Mouse (Mus musculus): Measurements from ENCODE around the gene Nedd9. TPM values are rescaled to one million over a fixed set of nuclear protein-coding genes. Genes with fewer than 3 reads are reported as not detected.

Gene Nedd9
- total and polyA plus RNA-seq, 3 experiments, result 41.3 to 48.7 (median 42.5) TPM

DNA sequence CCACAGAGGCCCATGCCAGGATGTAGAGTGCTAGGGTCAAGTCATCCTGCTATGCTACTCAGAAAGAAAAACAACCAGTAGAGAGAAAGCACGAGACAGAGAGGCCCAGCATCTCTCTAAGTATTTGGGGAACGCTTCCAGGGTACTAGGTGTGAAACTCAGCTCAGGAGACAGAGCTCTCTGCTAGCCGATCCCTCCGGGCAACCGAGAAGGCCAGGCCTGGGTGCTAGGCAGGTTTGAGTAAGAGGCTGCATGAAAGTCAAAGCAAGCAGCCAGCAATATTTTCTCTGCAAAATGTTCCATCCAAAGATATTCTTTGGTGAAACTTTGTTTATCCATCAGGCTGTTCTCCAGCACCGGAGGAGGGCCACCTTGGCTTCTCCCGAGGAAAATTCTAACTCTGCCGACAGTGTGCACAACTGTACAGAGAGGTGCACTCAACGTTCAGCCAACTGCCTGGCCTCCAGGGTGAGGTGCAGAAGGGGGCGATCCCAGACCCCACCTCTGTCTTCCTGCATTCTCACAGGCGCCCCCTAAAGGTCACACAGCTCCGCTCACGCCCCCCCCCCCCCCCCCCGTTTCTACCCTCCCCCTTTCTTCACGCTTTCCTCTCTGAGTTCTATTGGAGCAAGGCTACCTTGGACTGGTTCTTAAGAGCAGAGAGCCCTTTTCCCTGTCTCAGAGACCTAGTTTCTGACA is 7.3 kb downstream of the Nedd9 start:
- no peak overlapping the region for H3K27ac ChIP-seq (ENCODE audit: insufficient read depth, low read depth)
- H3K9ac ChIP-seq (ENCODE audit: insufficient read depth, low read depth), result no peak overlapping the region
- TF ChIP-seq NRF1 (IDR thresholded peaks at IDR 0.05; ENCODE audit: low read depth, low read length), result no peak
- no peak for TF ChIP-seq GABPA (IDR thresholded peaks at IDR 0.05; ENCODE audit: insufficient replicate concordance, low read depth, low read length)
- TF ChIP-seq NELFE (IDR thresholded peaks at IDR 0.05; ENCODE audit: low read depth, low read length), result no peak
- no peak for TF ChIP-seq EP300 (IDR thresholded peaks at IDR 0.05; ENCODE audit: low read length)
- TF ChIP-seq MEF2A (IDR thresholded peaks at IDR 0.05; ENCODE audit: borderline replicate concordance, low read depth, low read length), result no peak
- no peak for TF ChIP-seq MYC (IDR thresholded peaks at IDR 0.05; ENCODE audit: low read depth, low read length)
- TF ChIP-seq TBP (conservative IDR thresholded peaks at IDR 0.05; ENCODE audit: low read depth, low read length), result no peak
- TF ChIP-seq ETS1 (conservative IDR thresholded peaks at IDR 0.05; ENCODE audit: low read depth, low read length), result no peak
- no peak for TF ChIP-seq TCF12 (IDR thresholded peaks at IDR 0.05; ENCODE audit: low read depth, low read length)
- no peak for TF ChIP-seq BHLHE40 (IDR thresholded peaks at IDR 0.05; ENCODE audit: low read depth, low read length)
- TF ChIP-seq KAT2A (IDR thresholded peaks at IDR 0.05; ENCODE audit: insufficient replicate concordance, low read length), result no peak
- TF ChIP-seq SMC3 (IDR thresholded peaks at IDR 0.05; ENCODE audit: low read depth, low read length), result no peak
- TF ChIP-seq PAX5 (IDR thresholded peaks at IDR 0.05; ENCODE audit: low read length), result no peak
- TF ChIP-seq SIN3A (IDR thresholded peaks at IDR 0.05; ENCODE audit: low read length), result no peak
- no peak for TF ChIP-seq MAFK (IDR thresholded peaks at IDR 0.05; ENCODE audit: insufficient replicate concordance, low read length)
- no peak for TF ChIP-seq CHD1 (IDR thresholded peaks at IDR 0.05; ENCODE audit: low read depth, low read length)
- no peak for TF ChIP-seq HCFC1 (IDR thresholded peaks at IDR 0.05; ENCODE audit: low read depth, low read length)
- TF ChIP-seq USF2 (conservative IDR thresholded peaks at IDR 0.05; ENCODE audit: low read depth, low read length), result no peak
- TF ChIP-seq MAX (IDR thresholded peaks at IDR 0.05; ENCODE audit: low read length), result no peak
- no peak for TF ChIP-seq POLR2A (IDR thresholded peaks at IDR 0.05; ENCODE audit: low read depth, low read length)
- peaks cover 32 to 91% of the 10 kb centered on the region in 2 experiments for H3K36me3 ChIP-seq (replicated peaks in 1 of 2; ENCODE audit: control insufficient read depth in 1 of 2, insufficient read depth in 1 of 2, low read length in 1 of 2)
- in situ Hi-C loops (cut with MboI; ENCODE audit: low pct_ligation_motif_present, low pct_unique_long_range_greater_than_20kb, low sequenced_read_pairs) (no loop called here), dilution Hi-C loops (cut with MboI; ENCODE audit: extremely low pct_ligation_motif_present, extremely low pct_unique_long_range_greater_than_20kb, low sequenced_read_pairs) (no loop called here)
- H3K4me3 ChIP-seq (replicated peaks in 1 of 3; ENCODE audit: low read depth in 2 of 3, low read length in 2 of 3, poor library complexity in 1 of 3), result no peak overlapping the region
- H3K27me3 ChIP-seq (replicated peaks), result no peaks in the 10 kb centered on the region
- no peaks in the 10 kb centered on the region for H3K9me3 ChIP-seq (replicated peaks; ENCODE audit: low read length)
- peaks cover 15 to 50% of the 10 kb centered on the region in 2 experiments for H3K4me1 ChIP-seq (ENCODE audit: control insufficient read depth in 1 of 2, insufficient read depth in 2 of 2)
- peaks cover 32% of the 10 kb centered on the region for H3K79me2 ChIP-seq (replicated peaks; ENCODE audit: control insufficient read depth, extremely low read depth, insufficient read depth, poor library complexity, severe bottlenecking)
- H3K4me2 ChIP-seq (ENCODE audit: insufficient read depth, low read depth, poor library complexity, severe bottlenecking), result no peak overlapping the region
- no peak for DNase-seq (ENCODE audit: extremely low read depth)

DNA sequence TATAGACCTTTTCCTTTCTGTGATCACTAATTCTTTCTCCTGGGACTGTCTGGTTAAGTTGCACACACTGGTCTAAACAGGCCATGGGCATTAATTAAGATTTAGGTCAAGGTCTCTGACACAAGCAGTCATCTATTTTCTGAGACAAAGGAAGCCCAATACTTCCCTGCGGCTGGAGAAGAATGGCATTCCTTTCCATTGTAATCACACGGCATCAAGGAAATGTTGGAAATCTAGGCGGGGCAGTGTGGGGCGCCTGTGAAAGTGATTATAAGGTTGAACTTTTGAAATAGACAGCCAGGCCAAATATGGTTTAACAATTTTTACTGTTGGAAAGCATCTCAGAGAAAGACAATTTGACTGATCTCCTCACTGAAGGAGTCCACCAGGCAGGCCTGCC is 10.9 kb downstream of the Nedd9 start:
- DNase-seq (ENCODE audit: extremely low read depth), result no peak
- Histone ChIP-seq H3K4me2 (ENCODE audit: insufficient read depth, low read depth, poor library complexity, severe bottlenecking) (no peak overlapping the region), H3K4me1 (ENCODE audit: control insufficient read depth in 1 of 2, insufficient read depth in 2 of 2) (peaks cover 0 to 17% of the 10 kb centered on the region in 2 experiments; a peak in 1 of 4 replicates), H3K27me3 (replicated peaks) (no peaks in the 10 kb centered on the region), H3K27ac (ENCODE audit: insufficient read depth, low read depth) (no peak overlapping the region), H3K36me3 (replicated peaks in 1 of 2; ENCODE audit: control insufficient read depth in 1 of 2, insufficient read depth in 1 of 2, low read length in 1 of 2) (peaks cover 33 to 91% of the 10 kb centered on the region in 2 experiments), H3K79me2 (replicated peaks; ENCODE audit: control insufficient read depth, extremely low read depth, insufficient read depth, poor library complexity, severe bottlenecking) (peaks cover 10% of the 10 kb centered on the region), H3K9ac (ENCODE audit: insufficient read depth, low read depth) (no peak overlapping the region), H3K9me3 (replicated peaks; ENCODE audit: low read length) (no peaks in the 10 kb centered on the region), H3K4me3 (replicated peaks in 1 of 3; ENCODE audit: low read depth in 2 of 3, low read length in 2 of 3, poor library complexity in 1 of 3) (no peak overlapping the region)
- dilution Hi-C loops (cut with MboI; ENCODE audit: extremely low pct_ligation_motif_present, extremely low pct_unique_long_range_greater_than_20kb, low sequenced_read_pairs), result no loop called here
- no peak for TF ChIP-seq USF2 (conservative IDR thresholded peaks at IDR 0.05; ENCODE audit: low read depth, low read length)
- TF ChIP-seq TBP (conservative IDR thresholded peaks at IDR 0.05; ENCODE audit: low read depth, low read length), result no peak
- TF ChIP-seq ZNF384 (IDR thresholded peaks at IDR 0.05; ENCODE audit: low read depth, low read length), result no peak
- TF ChIP-seq CHD2 (IDR thresholded peaks at IDR 0.05; ENCODE audit: low read length), result no peak
- in situ Hi-C loops (cut with MboI; ENCODE audit: low pct_ligation_motif_present, low pct_unique_long_range_greater_than_20kb, low sequenced_read_pairs), result no loop called here
